Mouse (Mus musculus) CD8-positive naive resting alpha-beta T cell, adult 57 days (primary cell): ENCODE data around the gene Esrrg. TPM values are rescaled to one million over a fixed set of nuclear protein-coding genes. Genes with fewer than 3 reads are reported as not detected.

Source experiments
- total RNA-seq: library from RNA; stranded (reverse); gene quantifications from one replicate; pipeline ENCODE4 v1.2.4, GENCODE M21; 2023

Esrrg gene
- total RNA-seq = not detected

DNA sequence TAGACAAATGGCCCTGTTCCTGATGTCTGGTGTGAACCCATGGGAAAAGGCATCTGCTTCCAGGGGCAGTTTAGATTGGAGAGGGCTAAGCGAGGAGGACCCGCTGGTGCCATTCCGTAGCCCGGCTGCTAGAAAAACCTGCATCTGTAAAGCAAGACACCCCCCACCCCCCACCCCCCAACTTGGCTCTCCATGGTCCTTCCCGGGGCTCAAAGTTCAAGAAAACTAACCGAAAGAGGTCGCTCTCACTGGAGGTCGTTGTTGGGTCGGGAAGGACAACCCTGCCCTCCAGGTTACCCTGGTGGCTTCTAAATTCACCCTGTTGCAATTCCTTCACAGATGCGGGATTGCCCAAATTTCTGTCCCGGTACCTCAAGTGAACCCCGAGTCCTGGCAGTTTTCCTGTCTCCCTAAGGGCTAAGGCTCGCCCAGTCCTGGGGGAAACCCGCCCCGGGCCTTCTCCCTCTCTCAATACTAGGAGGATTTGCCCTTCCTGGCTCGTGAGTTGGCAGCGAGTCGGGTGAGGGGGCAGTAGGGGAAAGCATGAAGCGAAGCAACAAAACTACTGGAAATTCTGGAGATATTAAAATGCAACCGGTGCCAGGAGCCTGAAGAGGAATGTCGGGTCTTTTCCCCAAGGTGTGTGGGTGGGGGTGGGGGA lies at the start of gene Esrrg:
Gene Esrrg, plus strand, starts transcription at position 531 of the 661 bp plus-strand sequence.

DNA sequence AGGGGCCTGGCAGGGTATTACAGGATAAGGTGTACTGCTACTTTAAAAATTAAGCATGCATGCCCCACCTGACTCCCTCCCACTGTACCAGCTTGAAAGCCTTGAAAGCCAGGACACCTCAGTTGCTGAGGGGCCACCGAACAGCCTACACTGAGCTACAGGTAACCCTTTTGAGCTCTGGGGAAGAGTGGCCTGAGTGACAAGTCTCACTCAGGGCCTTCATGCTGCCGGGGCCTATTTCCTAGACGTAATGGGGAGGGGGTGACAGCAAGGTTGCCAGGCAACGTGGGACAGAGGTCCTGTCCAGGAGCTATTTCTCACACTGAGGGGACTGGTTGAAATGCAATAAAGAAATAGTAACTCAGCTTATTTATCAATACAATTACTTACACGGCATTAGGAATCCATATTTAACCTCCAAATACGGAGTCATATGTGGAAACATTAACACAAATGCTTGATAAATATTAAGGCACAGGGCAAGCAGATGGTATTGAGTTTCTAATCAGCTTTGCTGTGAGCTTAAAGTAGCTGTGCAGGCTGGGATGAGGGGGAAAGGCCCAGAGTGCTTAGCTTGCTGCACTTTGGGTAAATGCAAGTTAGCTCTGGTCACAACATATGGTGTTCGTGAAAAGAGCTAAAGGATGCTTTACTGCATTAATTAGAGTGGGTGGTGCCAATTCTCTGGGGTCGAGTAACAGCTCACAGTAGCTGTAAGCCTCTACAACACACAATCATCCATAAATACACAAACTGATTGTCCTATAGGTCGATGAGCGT lies 653.5 kb downstream of the Esrrg start, which contains the start of gene Ush2a:
Gene Ush2a, plus strand, starts transcription at position 121 of the 780 bp plus-strand sequence.

